Mouse (Mus musculus): ENCODE measurements at regions not wholly inside any gene's neighbourhood (a gene's known extent, or its start where the extent isn't known, plus 50 kb on each side); places are given as distances from the start of the nearest gene placed in this dataset.
"Not testable (repeated sequence)": the region's sequence is repeated elsewhere in the genome, so short reads cannot be mapped to it uniquely, and the experiment has no call there.

GRCm38 (mm10) chr1:185933623-185934022 is 183.5 kb downstream of the Lyplal1 start:
- Histone ChIP-seq H3K36me3 (replicated peaks) (no peaks in the 10 kb centered on the region), H3K4me1 (no peaks in the 10 kb centered on the region), H3K27me3 (replicated peaks) (no peaks in the 10 kb centered on the region), H3K9me3 (no peaks in the 10 kb centered on the region), H3K4me2 (no peak overlapping the region), H3K9ac (no peak overlapping the region), H3K4me3 (no peak overlapping the region), H3K27ac (no peak overlapping the region)
- no peak for ATAC-seq (replicated peaks)
- 88% methylated on average over 3 of the region's 3 CpGs for WGBS

- Histone ChIP-seq H3K9me3 (no peaks in the 10 kb centered on the region), H3K9ac (no peak overlapping the region), H3K27me3 (replicated peaks) (no peaks in the 10 kb centered on the region), H3K4me1 (no peaks in the 10 kb centered on the region), H3K27ac (no peak overlapping the region), H3K4me2 (no peak overlapping the region), H3K4me3 (no peak overlapping the region), H3K36me3 (replicated peaks) (no peaks in the 10 kb centered on the region)
- no peak for ATAC-seq (replicated peaks)
These were observed 180.1 kb downstream of the Lyplal1 start for GRCm38 (mm10) chr1:185937026-185937425.

GRCm38 (mm10) chr1:185939914-185940313 is 177.2 kb downstream of the Lyplal1 start:
- H3K4me1 ChIP-seq = no peaks in the 10 kb centered on the region
- no peak overlapping the region for H3K9ac ChIP-seq
- no peak overlapping the region for H3K4me3 ChIP-seq
- H3K36me3 ChIP-seq (replicated peaks) = no peaks in the 10 kb centered on the region
- 92% methylated on average over 3 of the region's 3 CpGs for WGBS
- no peaks in the 10 kb centered on the region for H3K27me3 ChIP-seq (replicated peaks)
- no peaks in the 10 kb centered on the region for H3K9me3 ChIP-seq
- ATAC-seq (replicated peaks) = no peak
- no peak overlapping the region for H3K4me2 ChIP-seq
- H3K27ac ChIP-seq = no peak overlapping the region

GRCm38 (mm10) chr1:185940511-185940910 is 176.6 kb downstream of the Lyplal1 start:
- Histone ChIP-seq H3K4me1 (no peaks in the 10 kb centered on the region), H3K9me3 (no peaks in the 10 kb centered on the region), H3K27me3 (replicated peaks) (no peaks in the 10 kb centered on the region), H3K27ac (no peak overlapping the region), H3K9ac (no peak overlapping the region), H3K4me3 (no peak overlapping the region), H3K36me3 (replicated peaks) (no peaks in the 10 kb centered on the region), H3K4me2 (no peak overlapping the region)
- 75% methylated on average over 1 of the region's 1 CpGs for WGBS
- no peak for ATAC-seq (replicated peaks)

GRCm38 (mm10) chr1:185951163-185951562 is 165.9 kb downstream of the Lyplal1 start:
- Histone ChIP-seq H3K9ac (no peak overlapping the region), H3K36me3 (replicated peaks) (no peaks in the 10 kb centered on the region), H3K27ac (no peak overlapping the region), H3K4me3 (no peak overlapping the region), H3K27me3 (replicated peaks) (no peaks in the 10 kb centered on the region), H3K4me1 (no peaks in the 10 kb centered on the region), H3K4me2 (no peak overlapping the region), H3K9me3 (no peaks in the 10 kb centered on the region)
- ATAC-seq (replicated peaks) = no peak
- WGBS = 94% methylated on average over 1 of the region's 1 CpGs

GRCm38 (mm10) chr1:185955821-185956220 is 161.3 kb downstream of the Lyplal1 start:
- H3K4me3 ChIP-seq; H3K9me3 ChIP-seq; H3K27me3 ChIP-seq (replicated peaks); H3K4me1 ChIP-seq; ATAC-seq (replicated peaks); H3K36me3 ChIP-seq (replicated peaks); H3K27ac ChIP-seq; H3K4me2 ChIP-seq; H3K9ac ChIP-seq: not testable (repeated sequence)
- WGBS = 19% methylated on average over 1 of the region's 1 CpGs

GRCm38 (mm10) chr1:185957557-185957956 is 159.6 kb downstream of the Lyplal1 start:
- Histone ChIP-seq H3K4me2 (no peak overlapping the region), H3K9me3 (no peaks in the 10 kb centered on the region), H3K4me1 (no peaks in the 10 kb centered on the region), H3K36me3 (replicated peaks) (no peaks in the 10 kb centered on the region), H3K27ac (no peak overlapping the region), H3K27me3 (replicated peaks) (no peaks in the 10 kb centered on the region), H3K4me3 (no peak overlapping the region), H3K9ac (no peak overlapping the region)
- 80% methylated on average over 3 of the region's 3 CpGs for WGBS
- ATAC-seq (replicated peaks) = no peak

GRCm38 (mm10) chr1:185958276-185958675 is 158.8 kb downstream of the Lyplal1 start:
- Histone ChIP-seq H3K4me2 (0 out of 2 replicates have a peak overlapping the region, but pooled peaks have one; percentile 6), H3K4me3 (no peak overlapping the region)

GRCm38 (mm10) chr1:185962606-185963005 is 154.5 kb downstream of the Lyplal1 start:
- Histone ChIP-seq H3K4me3 (no peak overlapping the region), H3K9me3 (no peaks in the 10 kb centered on the region), H3K27me3 (replicated peaks) (no peaks in the 10 kb centered on the region), H3K4me1 (no peaks in the 10 kb centered on the region), H3K27ac (no peak overlapping the region), H3K4me2 (no peak overlapping the region), H3K9ac (no peak overlapping the region), H3K36me3 (replicated peaks) (no peaks in the 10 kb centered on the region)
- ATAC-seq (replicated peaks) = no peak
- WGBS = 93% methylated on average over 3 of the region's 3 CpGs

More at GRCm38 (mm10) chr1:185958276-185958675, 158.8 kb downstream of the Lyplal1 start:
- H3K9ac ChIP-seq = no peak overlapping the region
- no peaks in the 10 kb centered on the region for H3K27me3 ChIP-seq (replicated peaks)
- no peaks in the 10 kb centered on the region for H3K9me3 ChIP-seq
- no peak overlapping the region for H3K27ac ChIP-seq
- no peaks in the 10 kb centered on the region for H3K4me1 ChIP-seq
- ATAC-seq (replicated peaks) = no peak
- no peaks in the 10 kb centered on the region for H3K36me3 ChIP-seq (replicated peaks)
- WGBS = 56% methylated on average over 10 of the region's 10 CpGs

GRCm38 (mm10) chr1:185963773-185964172 is 153.3 kb downstream of the Lyplal1 start:
- Histone ChIP-seq H3K4me2 (no peak overlapping the region), H3K4me1 (no peaks in the 10 kb centered on the region), H3K27me3 (replicated peaks) (no peaks in the 10 kb centered on the region), H3K36me3 (replicated peaks) (no peaks in the 10 kb centered on the region), H3K27ac (no peak overlapping the region), H3K9ac (no peak overlapping the region), H3K4me3 (no peak overlapping the region), H3K9me3 (no peaks in the 10 kb centered on the region)
- WGBS = 97% methylated on average over 2 of the region's 2 CpGs
- ATAC-seq (replicated peaks) = no peak

GRCm38 (mm10) chr1:185964426-185964825 is 152.7 kb downstream of the Lyplal1 start:
- H3K27me3 ChIP-seq (replicated peaks) = no peaks in the 10 kb centered on the region
- ATAC-seq (replicated peaks) = no peak
- 68% methylated on average over 6 of the region's 6 CpGs for WGBS
- H3K9ac ChIP-seq = no peak overlapping the region
- no peaks in the 10 kb centered on the region for H3K9me3 ChIP-seq
- H3K36me3 ChIP-seq (replicated peaks) = no peaks in the 10 kb centered on the region
- H3K4me1 ChIP-seq = no peaks in the 10 kb centered on the region
- H3K4me2 ChIP-seq = no peak overlapping the region
- H3K4me3 ChIP-seq = no peak overlapping the region
- H3K27ac ChIP-seq = no peak overlapping the region

GRCm38 (mm10) chr1:185967227-185967626 is 149.9 kb downstream of the Lyplal1 start:
- no peaks in the 10 kb centered on the region for H3K4me1 ChIP-seq
- no peak overlapping the region for H3K9ac ChIP-seq
- H3K4me2 ChIP-seq = no peak overlapping the region
- no peak overlapping the region for H3K27ac ChIP-seq
- no peaks in the 10 kb centered on the region for H3K9me3 ChIP-seq
- no peak overlapping the region for H3K4me3 ChIP-seq
- 87% methylated on average over 4 of the region's 4 CpGs for WGBS
- no peak for ATAC-seq (replicated peaks)
- H3K27me3 ChIP-seq (replicated peaks) = no peaks in the 10 kb centered on the region
- no peaks in the 10 kb centered on the region for H3K36me3 ChIP-seq (replicated peaks)

GRCm38 (mm10) chr1:185967816-185968215 is 149.3 kb downstream of the Lyplal1 start:
- Histone ChIP-seq H3K27me3 (replicated peaks) (no peaks in the 10 kb centered on the region), H3K36me3 (replicated peaks) (no peaks in the 10 kb centered on the region), H3K4me3 (no peak overlapping the region), H3K9ac (no peak overlapping the region), H3K9me3 (no peaks in the 10 kb centered on the region), H3K4me2 (no peak overlapping the region), H3K27ac (no peak overlapping the region), H3K4me1 (no peaks in the 10 kb centered on the region)
- no peak for ATAC-seq (replicated peaks)
- WGBS = 85% methylated on average over 6 of the region's 6 CpGs

GRCm38 (mm10) chr1:185968642-185969041 is 148.5 kb downstream of the Lyplal1 start:
- no peak for ATAC-seq (replicated peaks)
- Histone ChIP-seq H3K36me3 (replicated peaks) (no peaks in the 10 kb centered on the region), H3K9me3 (no peaks in the 10 kb centered on the region), H3K27ac (no peak overlapping the region), H3K9ac (no peak overlapping the region), H3K4me1 (no peaks in the 10 kb centered on the region), H3K27me3 (replicated peaks) (no peaks in the 10 kb centered on the region), H3K4me2 (no peak overlapping the region), H3K4me3 (no peak overlapping the region)
- 83% methylated on average over 3 of the region's 3 CpGs for WGBS
